Mouse (Mus musculus) stomach, embryonic 15.5 days (tissue): Measurements from ENCODE around the gene Rhbdd1. TPM values are rescaled to one million over a fixed set of nuclear protein-coding genes. Genes with fewer than 3 reads are reported as not detected.

ENCODE experiments used
- ATAC-seq: fragments of 200-750 bp; cut with Nextera tagmentation; 2 replicates; pipeline ENCODE4 v1.8.0; 2017; ENCODE audit warnings: low read depth, moderate number of reproducible peaks, moderate TSS enrichment; ENCODE audit not compliant: insufficient read depth, low FRiP score
- H3K27ac ChIP-seq: fragments of 300-500 bp; sonication (generic); 2 replicates; pipeline ENCODE4 v1.5.1; 2015; ENCODE audit warnings: mild to moderate bottlenecking, inconsistent platforms
- H3K27me3 ChIP-seq: fragments of 300-500 bp; sonication (generic); replicated peaks from 2 replicates; pipeline ENCODE4 v1.6.1; 2015; ENCODE audit warnings: inconsistent platforms
- H3K36me3 ChIP-seq: fragments of 300-500 bp; sonication (generic); 2 replicates; pipeline ENCODE4 v1.6.1; 2015; ENCODE audit warnings: inconsistent platforms
- H3K4me1 ChIP-seq: fragments of 300-500 bp; sonication (generic); 2 replicates; pipeline ENCODE4 v1.6.1; 2015; ENCODE audit warnings: inconsistent platforms
- H3K4me2 ChIP-seq: fragments of 300-500 bp; sonication (generic); 2 replicates; pipeline ENCODE4 v1.6.1; 2015; ENCODE audit warnings: mild to moderate bottlenecking, inconsistent platforms
- H3K4me3 ChIP-seq: fragments of 300-500 bp; sonication (generic); replicated peaks from 2 replicates; pipeline ENCODE4 v1.5.1; 2015; ENCODE audit warnings: inconsistent platforms
- H3K9ac ChIP-seq: fragments of 300-500 bp; sonication (generic); 2 replicates; pipeline ENCODE4 v1.6.1; 2015; ENCODE audit warnings: inconsistent platforms
- H3K9me3 ChIP-seq: fragments of 300-500 bp; sonication (generic); 2 replicates; pipeline ENCODE4 v1.6.1; 2016; ENCODE audit warnings: inconsistent platforms
- WGBS: fragments of 180-500 bp; shearing (Covaris S2); methylation state at CpG from one replicate; pipeline ENCODE4 v1.1.7; 2015; 5-methylcytosine and 5-hydroxymethylcytosine counted together
- polyA plus RNA-seq: library from polyadenylated mRNA; unstranded; fragments of >200 nt; fragmentation: Nextera tagmentation; extraction: Ambion mirVana; gene quantifications from 2 replicates; pipeline ENCODE4 v1.2.1, GENCODE M21; 2015

Gene Rhbdd1
- polyA plus RNA-seq, 1 experiment from 2014 or later: 10.7 TPM

GRCm38 (mm10) chr1:82329954-82330247, 13.6 kb downstream of the Rhbdd1 start:
- ATAC-seq: no peak

DNA sequence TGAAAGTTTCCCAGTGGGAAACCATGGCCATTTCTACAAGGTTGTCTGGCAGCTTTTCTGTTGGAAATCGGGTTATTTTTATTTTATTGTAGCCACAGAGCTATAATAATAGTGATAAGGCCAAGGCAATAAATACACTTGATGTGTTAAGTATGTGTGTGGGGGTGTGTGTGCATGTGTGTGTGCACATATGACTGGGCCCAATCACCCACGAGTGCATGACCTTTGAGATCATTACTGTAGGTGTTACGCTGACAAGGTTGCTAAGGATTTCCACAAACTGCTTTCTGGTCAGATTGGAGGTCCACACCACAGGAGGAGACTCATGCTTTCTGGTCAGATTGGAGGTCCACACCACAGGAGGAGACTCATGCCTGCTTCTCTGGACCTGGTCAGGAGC, 18.3 kb downstream of the Rhbdd1 start:
- no peak overlapping the region for H3K4me2 ChIP-seq
- no peak for ATAC-seq
- no peaks in the 10 kb centered on the region for H3K4me1 ChIP-seq
- no peak overlapping the region for H3K4me3 ChIP-seq
- 92% methylated on average over 3 of the region's 3 CpGs for WGBS
- H3K9ac ChIP-seq: no peak overlapping the region
- H3K27me3 ChIP-seq: no peaks in the 10 kb centered on the region
- no peak overlapping the region for H3K27ac ChIP-seq
- H3K9me3 ChIP-seq: no peaks in the 10 kb centered on the region
- no peaks in the 10 kb centered on the region for H3K36me3 ChIP-seq

More at GRCm38 (mm10) chr1:82329954-82330247, 13.6 kb downstream of the Rhbdd1 start:
- no peaks in the 10 kb centered on the region for H3K4me1 ChIP-seq
- no peak overlapping the region for H3K4me3 ChIP-seq
- H3K9me3 ChIP-seq: no peaks in the 10 kb centered on the region
- H3K9ac ChIP-seq: no peak overlapping the region
- H3K36me3 ChIP-seq: no peaks in the 10 kb centered on the region
- H3K27me3 ChIP-seq: no peaks in the 10 kb centered on the region
- no peak overlapping the region for H3K4me2 ChIP-seq
- H3K27ac ChIP-seq: no peak overlapping the region

GRCm38 (mm10) chr1:82353089-82353488, 36.8 kb downstream of the Rhbdd1 start:
- H3K4me3 ChIP-seq: no peak overlapping the region
- no peaks in the 10 kb centered on the region for H3K9me3 ChIP-seq
- no peaks in the 10 kb centered on the region for H3K4me1 ChIP-seq
- no peak overlapping the region for H3K4me2 ChIP-seq
- no peak for ATAC-seq
- H3K27ac ChIP-seq: no peak overlapping the region
- H3K9ac ChIP-seq: no peak overlapping the region
- no peaks in the 10 kb centered on the region for H3K36me3 ChIP-seq
- WGBS: 78% methylated on average over 2 of the region's 2 CpGs
- H3K27me3 ChIP-seq: no peaks in the 10 kb centered on the region

GRCm38 (mm10) chr1:82353755-82354154, 37.5 kb downstream of the Rhbdd1 start:
- Histone ChIP-seq H3K4me1 (no peaks in the 10 kb centered on the region), H3K9me3 (no peaks in the 10 kb centered on the region), H3K36me3 (no peaks in the 10 kb centered on the region), H3K27ac (no peak overlapping the region), H3K4me3 (no peak overlapping the region), H3K27me3 (no peaks in the 10 kb centered on the region), H3K9ac (no peak overlapping the region), H3K4me2 (no peak overlapping the region)
- WGBS: 91% methylated on average over 2 of the region's 2 CpGs
- no peak for ATAC-seq

- ATAC-seq: peak; percentile 43; the same call in 1 of the 2 replicates
These were observed 42.8 kb downstream of the Rhbdd1 start for GRCm38 (mm10) chr1:82358871-82359647.

DNA sequence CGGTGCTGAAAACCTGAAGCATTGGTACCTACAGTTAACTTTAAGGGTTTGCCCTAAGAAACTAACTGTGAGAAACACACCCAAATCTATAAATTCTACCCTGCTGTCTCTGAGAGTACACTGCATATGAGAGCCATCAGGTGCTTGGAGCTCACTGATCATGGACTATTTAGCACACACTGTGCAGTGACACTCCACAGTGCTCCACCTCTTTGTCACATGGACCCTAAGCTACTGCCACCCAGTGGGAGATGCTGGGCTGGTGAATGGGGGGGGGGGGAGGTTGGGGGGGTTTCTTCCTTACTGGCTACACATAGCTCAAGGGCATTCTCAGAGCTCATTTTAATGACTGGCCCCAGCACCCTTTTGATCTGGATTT, 43.4 kb downstream of the Rhbdd1 start:
- 81% methylated on average over 1 of the region's 1 CpGs for WGBS
- Histone ChIP-seq H3K9me3 (no peaks in the 10 kb centered on the region), H3K4me1 (peaks cover 6% of the 10 kb centered on the region; the same call in 1 of the 2 replicates)

More at GRCm38 (mm10) chr1:82358871-82359647, 42.8 kb downstream of the Rhbdd1 start:
- Histone ChIP-seq H3K9ac (no peak overlapping the region), H3K4me3 (no peak overlapping the region), H3K4me2 (0 out of 2 replicates have a peak overlapping the region, but pooled peaks have one; percentile 8), H3K27me3 (no peaks in the 10 kb centered on the region), H3K9me3 (no peaks in the 10 kb centered on the region), H3K27ac (no peak overlapping the region), H3K36me3 (no peaks in the 10 kb centered on the region), H3K4me1 (peaks cover 6% of the 10 kb centered on the region; the same call in 1 of the 2 replicates)
- WGBS: 58% methylated on average over 20 of the region's 20 CpGs

DNA sequence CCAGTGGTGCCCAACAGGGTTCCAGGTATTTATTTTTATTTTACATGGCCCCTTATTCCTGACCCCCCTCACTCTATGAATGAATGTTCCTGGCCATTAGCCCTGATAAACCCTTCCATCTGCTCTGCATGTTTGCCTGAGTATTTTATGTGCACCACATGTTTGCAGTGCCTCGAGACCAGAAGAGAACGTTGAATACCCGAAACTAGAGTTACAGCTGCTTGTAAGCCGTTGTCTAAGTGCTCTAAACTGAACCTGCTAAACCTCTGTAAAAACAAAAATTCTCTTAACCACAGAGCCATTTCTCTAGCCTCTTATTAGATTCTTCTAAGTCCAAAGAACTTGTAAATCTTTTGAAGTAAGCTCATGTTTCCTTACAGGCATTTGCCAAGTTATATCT, 45.0 kb downstream of the Rhbdd1 start:
- H3K4me1 ChIP-seq: peaks cover 6% of the 10 kb centered on the region; the same call in 1 of the 2 replicates
- 57% methylated on average over 4 of the region's 4 CpGs for WGBS
- no peaks in the 10 kb centered on the region for H3K27me3 ChIP-seq
- no peaks in the 10 kb centered on the region for H3K9me3 ChIP-seq
- H3K4me3 ChIP-seq: no peak overlapping the region
- H3K36me3 ChIP-seq: no peaks in the 10 kb centered on the region
- no peak overlapping the region for H3K27ac ChIP-seq
- H3K4me2 ChIP-seq: no peak overlapping the region
- H3K9ac ChIP-seq: no peak overlapping the region
- no peak for ATAC-seq

More for the DNA sequence above, 43.4 kb downstream of the Rhbdd1 start:
- no peaks in the 10 kb centered on the region for H3K27me3 ChIP-seq
- ATAC-seq: no peak
- no peak overlapping the region for H3K9ac ChIP-seq
- no peak overlapping the region for H3K4me2 ChIP-seq
- no peaks in the 10 kb centered on the region for H3K36me3 ChIP-seq
- no peak overlapping the region for H3K4me3 ChIP-seq
- H3K27ac ChIP-seq: no peak overlapping the region

GRCm38 (mm10) chr1:82362165-82362564, 45.9 kb downstream of the Rhbdd1 start:
- H3K4me2 ChIP-seq: no peak overlapping the region
- WGBS: 53% methylated on average over 6 of the region's 6 CpGs
- no peaks in the 10 kb centered on the region for H3K9me3 ChIP-seq
- H3K27ac ChIP-seq: no peak overlapping the region
- H3K9ac ChIP-seq: no peak overlapping the region
- H3K4me1 ChIP-seq: peaks cover 6% of the 10 kb centered on the region; the same call in 1 of the 2 replicates
- H3K4me3 ChIP-seq: no peak overlapping the region
- no peaks in the 10 kb centered on the region for H3K27me3 ChIP-seq
- no peak for ATAC-seq
- H3K36me3 ChIP-seq: no peaks in the 10 kb centered on the region

- Histone ChIP-seq H3K9me3 (no peaks in the 10 kb centered on the region), H3K36me3 (no peaks in the 10 kb centered on the region), H3K4me2 (no peak overlapping the region), H3K4me3 (no peak overlapping the region), H3K27me3 (no peaks in the 10 kb centered on the region), H3K9ac (no peak overlapping the region), H3K27ac (no peak overlapping the region), H3K4me1 (peaks cover 6% of the 10 kb centered on the region; the same call in 1 of the 2 replicates)
- ATAC-seq: no peak
- 81% methylated on average over 7 of the region's 7 CpGs for WGBS
These were observed 47.8 kb downstream of the Rhbdd1 start for GRCm38 (mm10) chr1:82364047-82364446.

- Histone ChIP-seq H3K9me3 (no peaks in the 10 kb centered on the region), H3K4me3 (no peak overlapping the region), H3K27ac (no peak overlapping the region), H3K9ac (no peak overlapping the region), H3K36me3 (no peaks in the 10 kb centered on the region), H3K27me3 (no peaks in the 10 kb centered on the region), H3K4me1 (peaks cover 6% of the 10 kb centered on the region; the same call in 1 of the 2 replicates), H3K4me2 (no peak overlapping the region)
- ATAC-seq: no peak
- 84% methylated on average over 6 of the region's 6 CpGs for WGBS
These were observed 48.2 kb downstream of the Rhbdd1 start for GRCm38 (mm10) chr1:82364468-82364867.

GRCm38 (mm10) chr1:82371636-82372428, 55.6 kb downstream of the Rhbdd1 start:
- no peak overlapping the region for H3K9ac ChIP-seq
- no peak for ATAC-seq
- H3K36me3 ChIP-seq: no peaks in the 10 kb centered on the region
- WGBS: 76% methylated on average over 5 of the region's 5 CpGs
- H3K27ac ChIP-seq: no peak overlapping the region
- no peaks in the 10 kb centered on the region for H3K4me1 ChIP-seq
- no peaks in the 10 kb centered on the region for H3K9me3 ChIP-seq
- H3K27me3 ChIP-seq: no peaks in the 10 kb centered on the region
- no peak overlapping the region for H3K4me3 ChIP-seq
- H3K4me2 ChIP-seq: no peak overlapping the region

- H3K27me3 ChIP-seq: no peaks in the 10 kb centered on the region
- H3K4me1 ChIP-seq: no peaks in the 10 kb centered on the region
- no peak overlapping the region for H3K4me2 ChIP-seq
- peak; percentile 83 for ATAC-seq
- H3K36me3 ChIP-seq: no peaks in the 10 kb centered on the region
- WGBS: 90% methylated on average over 8 of the region's 8 CpGs
- no peaks in the 10 kb centered on the region for H3K9me3 ChIP-seq
- H3K9ac ChIP-seq: no peak overlapping the region
- no peak overlapping the region for H3K4me3 ChIP-seq
- no peak overlapping the region; the same call in 1 of the 2 replicates for H3K27ac ChIP-seq
These were observed 57.7 kb downstream of the Rhbdd1 start for GRCm38 (mm10) chr1:82373924-82374323.
